Mouse (Mus musculus) left cerebral cortex, adult 18-20 months (tissue): Measurements from ENCODE around the gene Pi16. TPM values are rescaled to one million over a fixed set of nuclear protein-coding genes. Genes with fewer than 3 reads are reported as not detected.
A peak's percentile ranks its signal among the peaks of the same experiment; 100 is the strongest.
"Not testable (repeated sequence)": the region's sequence is repeated elsewhere in the genome, so short reads cannot be mapped to it uniquely, and the experiment has no call there.

Experiments
- DNase-seq, 2 experiments: peaks; one replicate each; pipeline ENCODE4 v3.0.0; 2021 to 2022; ENCODE audit warnings: low spot score in 2 of 2, mixed read lengths in 1 of 2
- long read RNA-seq, 2 experiments: library from polyadenylated mRNA; stranded (forward); transcript quantifications; one replicate each; pipeline ENCODE4 v2.0.0; 2021
- total RNA-seq, 2 experiments: library from RNA; stranded (reverse); gene quantifications; 2 replicates each; pipeline ENCODE4 v1.2.3; 2021

Pi16 gene
- total RNA-seq = 1 to 10 TPM; 1.4 to 2.0 TPM
- long read RNA-seq, experiment 1, partial matches to known transcripts = 1 of 1 reads
- long read RNA-seq, experiment 1, other reads (novel, unspliced or antisense) = 0 of 1 reads
- long read RNA-seq, experiment 2 = 0 reads

DNA sequence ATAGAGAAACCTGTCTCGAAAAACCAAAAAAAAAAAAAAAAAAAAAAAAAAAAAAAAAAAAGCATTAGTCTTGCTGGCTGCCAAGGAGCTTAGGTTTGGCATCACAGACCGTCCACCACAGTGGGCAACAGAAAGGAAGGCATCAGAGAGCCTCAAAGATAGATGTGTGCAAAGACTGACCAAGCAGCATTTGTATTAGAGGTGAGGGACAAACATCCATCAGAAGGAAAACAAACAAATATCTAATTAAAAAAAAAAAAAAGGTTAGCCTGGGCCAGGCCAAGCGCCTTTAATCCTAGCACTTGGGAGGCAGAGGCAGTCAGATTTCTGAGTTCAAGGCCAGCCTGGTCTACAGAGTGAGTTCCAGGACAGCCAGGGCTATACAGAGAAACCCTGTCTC lies at the start of gene Pi16:
Pi16 (plus strand) TSS at position 301 of the 400 bp plus-strand sequence.
- not testable (repeated sequence) for DNase-seq

DNA sequence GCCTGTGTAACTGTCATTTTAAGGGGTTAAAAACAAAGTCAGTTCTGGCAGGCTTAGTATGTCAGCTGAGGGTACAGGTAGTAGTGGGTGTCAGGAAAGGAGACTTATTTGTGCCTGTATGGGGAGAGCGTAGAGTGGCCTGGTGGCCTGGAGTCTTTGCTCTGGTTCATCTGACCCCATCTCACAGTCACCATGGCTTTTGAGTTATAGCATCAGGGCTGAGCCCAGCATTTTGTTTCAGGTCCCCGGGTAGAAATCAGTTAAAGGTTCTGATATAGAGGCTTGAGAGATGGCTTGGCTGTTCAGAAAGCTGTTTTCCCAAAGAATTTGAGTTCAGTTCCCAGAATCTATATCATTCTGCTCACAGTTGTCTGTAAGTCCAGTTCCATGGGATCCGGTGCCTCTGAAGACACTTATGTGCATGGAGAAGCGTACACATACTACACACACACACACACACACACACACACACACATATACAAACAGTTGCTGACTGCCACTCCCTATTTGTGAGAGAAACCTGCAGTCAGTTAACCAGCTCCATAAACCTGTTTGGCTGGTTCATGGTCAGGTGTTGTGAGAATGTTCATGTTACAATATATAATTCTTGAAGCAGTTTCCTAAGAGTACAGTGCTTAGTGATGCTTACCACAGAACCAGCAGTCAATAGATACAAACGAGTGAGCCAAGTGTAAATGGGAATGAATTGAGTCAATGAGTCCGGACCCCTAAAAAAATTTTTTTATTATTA lies 49.4 kb upstream of the Pi16 start:
- no peak for DNase-seq

DNA sequence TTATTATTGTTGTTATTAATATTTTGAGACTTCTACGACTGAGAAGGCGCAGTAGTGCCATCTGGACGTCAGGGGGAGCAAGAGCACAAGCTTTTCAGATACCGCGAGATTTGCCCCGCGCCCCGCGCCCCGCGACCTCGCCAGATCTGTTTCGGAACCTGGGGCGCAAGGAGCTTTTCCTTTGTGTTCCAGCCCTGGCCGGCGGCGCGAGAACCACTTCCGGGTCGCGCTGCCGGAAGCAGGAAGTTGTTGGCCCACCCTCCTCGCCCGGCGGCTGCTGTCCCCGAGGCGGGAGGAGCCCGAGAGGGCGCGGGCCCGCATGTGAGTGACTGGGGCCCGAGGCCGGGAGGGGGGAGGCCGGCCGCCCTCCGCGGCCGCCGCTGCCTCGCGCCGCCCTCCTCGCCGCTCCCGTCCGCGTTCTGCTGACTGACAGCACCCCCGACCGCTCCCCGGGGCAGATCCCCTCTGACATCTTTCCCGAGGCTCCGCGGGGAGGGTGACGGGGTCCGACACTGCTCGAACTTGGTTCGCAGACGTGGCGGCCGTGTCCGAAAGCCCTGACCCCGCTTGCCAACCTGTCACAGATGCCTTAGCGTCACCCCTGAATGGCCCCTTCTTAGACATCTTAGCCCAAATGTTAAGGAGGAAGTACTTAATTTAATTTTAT lies 48.7 kb upstream of the Pi16 start, which contains the start of gene BC004004:
BC004004 (plus strand) TSS at position 107 of the 667 bp plus-strand sequence.
- peak; percentile 93 to 95 for DNase-seq

DNA sequence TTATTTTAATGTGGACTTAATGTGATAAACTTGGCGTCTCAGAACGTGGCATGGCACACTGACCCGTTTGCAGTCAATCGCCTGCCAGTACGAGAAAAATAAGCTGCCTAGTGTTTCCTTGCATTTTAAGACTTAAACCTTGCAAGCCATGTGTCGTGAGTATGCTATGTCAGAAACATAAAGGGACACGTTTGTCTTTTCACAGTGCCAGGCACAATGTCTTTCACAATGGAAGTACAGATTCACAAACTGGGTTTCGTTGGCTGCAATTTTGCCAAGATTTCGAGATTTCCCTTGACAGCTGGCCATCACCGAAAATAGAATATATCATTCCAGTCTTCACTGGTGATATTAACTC lies 48.2 kb upstream of the Pi16 start:
- DNase-seq = no peak

DNA sequence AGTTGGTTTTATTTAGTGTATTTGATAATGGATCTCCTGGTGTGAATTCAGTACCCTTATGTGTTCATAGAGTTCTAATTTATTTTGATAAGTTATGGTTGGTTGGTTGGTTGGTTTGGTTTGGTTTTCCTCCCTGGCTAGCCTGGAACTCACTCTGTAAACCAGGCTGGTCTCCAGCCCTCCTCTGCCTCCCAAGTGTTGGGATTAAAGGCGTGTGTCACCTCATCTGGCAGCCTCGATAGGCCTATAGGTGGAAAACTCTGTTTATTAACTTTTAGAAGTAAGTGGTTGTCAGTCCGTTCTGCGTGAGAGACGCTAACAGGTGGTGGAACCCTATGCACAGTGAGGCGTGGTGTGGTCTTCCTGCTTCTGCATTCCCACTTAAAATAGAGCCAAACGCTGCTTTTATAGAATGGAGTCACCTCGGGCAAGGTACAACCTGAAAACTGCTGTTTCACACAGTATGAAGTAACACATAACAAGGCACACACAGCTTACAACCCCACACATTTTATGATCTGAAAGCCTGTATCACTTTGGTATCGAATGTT lies 47.3 kb upstream of the Pi16 start:
- no peak for DNase-seq

DNA sequence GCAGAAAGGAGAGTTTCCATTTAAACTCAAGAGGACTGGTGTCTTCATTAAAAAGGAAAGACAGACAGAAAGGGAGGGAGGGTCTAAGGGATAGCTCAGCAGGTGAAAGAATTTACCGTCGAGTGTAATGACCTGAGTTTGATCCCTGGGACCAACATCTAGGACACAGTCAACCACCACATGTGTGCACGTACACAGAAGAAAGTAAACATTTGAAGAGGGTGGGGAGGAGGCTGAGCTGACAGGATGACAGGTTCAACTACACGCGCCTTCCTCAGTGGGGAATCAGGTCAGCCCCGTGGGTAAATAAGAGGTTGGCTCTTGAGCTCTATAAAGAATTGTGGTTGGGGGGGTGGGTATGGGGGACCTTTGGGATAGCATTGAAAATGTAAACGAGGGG lies 44.3 kb upstream of the Pi16 start:
- DNase-seq = no peak

DNA sequence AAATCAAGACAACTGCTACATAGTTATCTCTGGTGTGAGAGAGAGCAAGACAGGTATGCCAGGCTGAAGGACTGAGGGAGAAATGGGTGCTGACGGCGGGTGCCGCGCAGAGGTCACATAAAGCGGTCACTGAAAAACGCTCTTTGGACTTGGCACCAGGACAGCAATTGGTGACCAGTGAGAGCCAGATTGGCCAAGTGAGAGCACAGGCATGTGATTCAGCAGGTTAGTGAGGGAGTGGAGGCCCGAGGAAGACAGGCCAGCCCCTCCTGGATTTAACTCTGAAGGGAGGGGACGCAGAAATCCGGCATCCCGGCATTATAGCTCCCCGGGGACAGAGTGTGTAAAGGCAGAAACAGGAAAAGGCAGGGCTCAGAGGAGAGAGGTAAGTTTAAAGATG lies 43.6 kb upstream of the Pi16 start:
- DNase-seq = no peak

DNA sequence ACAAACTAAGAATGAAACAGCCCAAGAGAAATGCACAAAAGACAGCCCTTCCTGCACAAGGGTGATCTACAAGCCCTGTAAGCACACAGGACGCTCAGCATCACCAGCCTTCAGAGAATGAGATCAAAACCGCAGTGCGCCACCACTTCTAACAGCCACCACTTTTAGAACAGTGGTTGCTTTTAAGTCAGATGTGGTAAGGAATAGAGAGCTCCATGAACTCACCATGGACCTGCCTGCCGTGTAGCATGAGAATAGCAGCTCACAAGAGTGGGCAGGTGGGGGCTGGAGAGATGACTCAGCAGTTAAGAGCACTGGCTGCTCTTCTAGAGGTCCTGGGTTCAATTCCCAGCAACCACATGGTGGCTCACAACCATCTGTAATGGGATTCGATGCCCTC lies 37.1 kb upstream of the Pi16 start:
- DNase-seq = no peak

DNA sequence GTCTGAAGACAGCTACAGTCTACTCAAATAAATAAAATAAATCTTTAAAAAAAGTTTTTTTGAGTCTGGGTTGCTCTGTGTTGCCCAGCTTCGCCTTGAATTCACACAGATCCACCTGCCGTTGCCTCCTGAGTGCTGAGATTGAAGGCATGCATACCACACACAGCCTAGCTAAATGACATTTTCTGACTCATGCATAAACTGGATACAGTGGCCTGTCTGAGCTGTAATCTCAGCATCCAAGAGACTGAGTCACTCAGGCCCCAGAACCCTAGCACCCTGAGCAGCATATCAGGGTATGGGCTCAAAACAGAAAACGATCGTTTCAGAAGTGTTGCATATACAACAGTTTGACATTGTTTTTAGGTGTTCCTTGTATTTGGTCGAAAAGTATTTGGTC lies 35.9 kb upstream of the Pi16 start:
- no peak for DNase-seq

DNA sequence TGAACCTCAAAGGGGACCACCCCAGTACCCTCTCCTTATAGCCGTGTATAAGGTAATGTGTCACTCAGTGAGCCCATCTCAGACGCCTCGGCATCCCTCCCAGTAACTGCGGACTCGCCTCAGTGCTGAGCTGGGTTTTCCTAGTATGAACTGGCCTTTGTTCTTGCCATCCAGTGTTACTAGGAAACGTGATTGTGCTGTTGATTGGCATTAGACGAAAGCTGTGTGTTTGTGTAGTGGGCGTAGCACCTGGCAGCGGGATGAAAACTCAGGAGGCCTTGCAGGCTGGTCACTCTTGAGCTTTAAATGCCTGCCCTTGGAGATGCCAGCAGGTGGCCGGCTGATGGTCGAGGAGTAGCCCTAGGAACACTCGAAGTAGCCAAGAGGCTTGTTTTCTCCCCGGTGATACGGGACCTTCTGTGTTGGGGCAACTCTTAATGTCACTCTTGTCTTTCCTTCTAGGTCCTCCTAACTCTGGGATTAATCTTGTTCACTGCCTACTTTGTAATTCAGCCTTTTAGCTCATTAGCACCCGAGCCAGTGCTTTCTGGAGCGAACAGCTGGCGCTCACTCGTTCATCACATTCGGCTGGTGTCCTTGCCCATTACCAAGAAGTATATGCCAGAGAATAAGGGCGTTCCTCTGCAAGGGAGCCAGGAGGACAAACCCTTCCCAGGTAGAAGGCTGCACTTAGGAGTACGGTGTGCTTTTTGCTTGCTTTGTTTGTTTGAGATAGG lies 35.1 kb upstream of the Pi16 start:
- no peak for DNase-seq

DNA sequence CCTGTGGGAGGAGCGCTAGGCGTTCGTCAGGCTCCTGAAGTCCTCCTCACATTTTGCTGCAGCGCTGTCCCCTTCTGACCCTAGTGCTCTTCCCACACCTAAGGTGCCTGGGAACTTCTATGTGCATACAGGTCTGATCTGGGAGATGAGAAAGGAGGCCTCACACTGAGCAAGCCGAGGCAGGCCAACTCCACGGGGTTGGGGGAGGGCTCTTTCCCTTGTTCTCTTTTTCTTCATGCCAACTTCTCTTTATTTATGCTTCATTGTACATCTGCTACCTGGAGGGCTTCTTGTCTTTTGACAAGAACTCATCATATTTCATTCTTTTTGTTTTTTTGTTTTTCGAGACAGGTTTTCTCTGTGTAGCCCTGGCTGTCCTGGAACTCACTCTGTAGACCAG lies 25.7 kb upstream of the Pi16 start:
- DNase-seq = no peak

DNA sequence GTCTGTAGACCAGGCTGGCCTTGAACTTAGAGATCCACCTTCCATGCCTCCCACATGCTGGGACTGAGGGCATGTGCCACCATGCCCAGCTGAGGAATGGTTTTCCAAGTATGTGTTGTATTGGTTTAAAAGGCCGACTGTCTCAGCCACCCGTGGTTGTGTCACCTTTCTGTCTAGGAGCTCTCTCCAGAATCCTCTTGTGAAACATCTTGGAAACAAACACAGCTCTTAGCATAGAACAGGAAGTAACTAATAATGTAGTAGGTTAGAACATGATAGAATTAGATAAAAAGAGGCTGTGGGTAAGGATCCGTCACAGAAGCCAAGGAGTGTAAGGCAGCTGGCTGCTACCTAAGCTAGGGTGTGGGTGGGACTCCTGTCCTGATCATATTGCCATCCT lies 24.5 kb upstream of the Pi16 start:
- no peak for DNase-seq

DNA sequence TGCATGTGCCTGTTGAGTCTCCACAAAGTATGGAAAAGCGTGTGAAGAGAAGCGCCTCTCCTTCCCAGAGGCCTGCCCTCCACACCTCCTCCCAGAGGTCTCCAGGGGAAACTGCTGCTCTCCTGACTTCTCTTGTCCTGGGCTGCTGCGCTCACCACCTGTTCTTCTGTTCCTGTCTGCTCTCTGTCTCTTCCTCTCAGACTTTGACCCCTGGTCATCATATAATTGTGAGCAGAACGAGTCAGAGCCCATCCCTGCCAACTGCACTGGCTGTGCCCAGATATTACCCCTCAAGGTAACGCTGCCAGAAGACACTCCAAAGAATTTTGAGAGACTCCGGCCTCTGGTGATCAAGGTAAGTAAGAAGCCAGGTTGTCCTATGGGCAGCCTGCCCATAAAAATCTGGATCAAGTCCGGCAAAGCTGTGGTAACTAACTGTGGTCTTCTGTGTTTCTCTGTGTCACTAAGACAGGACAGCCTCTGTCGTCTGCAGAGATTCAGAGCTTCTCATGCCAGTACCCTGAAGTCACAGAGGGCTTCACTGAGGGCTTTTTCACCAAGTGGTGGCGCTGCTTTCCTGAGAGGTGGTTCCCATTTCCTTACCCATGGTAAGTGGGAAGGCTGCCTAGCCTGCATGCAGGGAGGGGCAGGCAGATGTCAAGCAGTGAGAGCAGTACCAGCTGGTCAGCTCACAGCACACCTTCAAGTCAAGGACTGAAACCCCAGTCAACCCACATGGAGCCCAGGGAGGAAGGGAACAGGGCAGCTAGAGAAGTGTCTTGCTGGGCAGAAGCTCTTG lies 23.5 kb upstream of the Pi16 start:
- DNase-seq = no peak

DNA sequence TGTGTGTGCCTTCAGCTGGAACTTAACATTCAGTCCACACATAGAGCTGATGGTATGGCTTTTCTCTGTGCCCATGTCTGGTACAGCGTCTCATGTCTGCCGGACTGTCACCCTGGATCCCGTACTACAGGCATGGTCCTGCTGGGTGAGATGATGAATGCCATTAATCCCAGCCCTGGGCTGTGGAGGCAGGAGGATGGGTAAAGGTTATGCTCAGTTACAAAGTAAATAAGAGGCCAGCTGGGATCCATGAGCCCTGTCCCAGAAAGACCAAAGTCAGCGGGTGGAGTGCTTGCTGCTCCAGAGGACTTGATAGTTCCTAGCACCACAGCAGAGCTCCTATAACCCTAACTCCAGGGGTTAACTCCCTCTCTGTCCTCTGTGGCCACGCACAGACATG lies 21.6 kb upstream of the Pi16 start:
- DNase-seq = no peak

DNA sequence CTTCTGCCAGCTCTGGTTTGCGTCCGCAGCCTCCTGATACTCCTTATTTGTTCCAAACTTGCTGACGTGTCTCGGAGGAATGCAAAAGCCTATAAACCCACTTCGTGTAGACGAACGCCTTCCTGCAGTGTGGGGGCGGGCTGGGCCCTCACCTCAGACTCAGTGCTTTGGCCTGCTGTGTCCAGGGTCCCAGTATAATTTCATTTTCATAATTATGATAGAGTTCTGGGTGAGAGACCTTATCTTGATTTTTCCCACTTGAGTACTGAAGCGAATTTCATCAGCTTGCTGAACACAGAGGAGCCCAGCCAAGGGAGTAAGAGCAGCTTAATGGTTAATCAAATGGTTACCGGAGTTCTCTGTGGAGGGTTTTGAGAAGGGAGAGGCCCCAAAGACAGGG lies 20.2 kb upstream of the Pi16 start:
- DNase-seq = no peak

DNA sequence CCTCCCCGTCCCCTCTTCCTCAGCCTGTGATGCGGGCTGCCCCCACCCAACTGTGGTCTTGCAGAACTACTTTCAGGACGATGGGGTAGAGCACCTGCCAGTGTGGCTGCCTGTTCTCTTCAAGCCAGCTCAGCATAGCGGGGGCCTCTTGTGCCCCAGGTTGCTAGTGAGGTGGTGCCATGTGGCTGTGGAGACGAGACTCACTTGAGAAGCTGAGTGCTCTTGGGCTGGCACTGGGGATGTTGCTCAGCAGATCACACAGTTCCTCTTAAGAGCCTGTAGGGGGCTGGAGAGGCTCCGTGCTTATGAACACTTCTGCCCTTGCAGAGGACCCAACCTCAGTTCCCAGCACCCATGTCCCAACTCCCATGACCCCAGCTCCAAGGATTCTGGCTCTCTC lies 19.7 kb upstream of the Pi16 start:
- DNase-seq = no peak

DNA sequence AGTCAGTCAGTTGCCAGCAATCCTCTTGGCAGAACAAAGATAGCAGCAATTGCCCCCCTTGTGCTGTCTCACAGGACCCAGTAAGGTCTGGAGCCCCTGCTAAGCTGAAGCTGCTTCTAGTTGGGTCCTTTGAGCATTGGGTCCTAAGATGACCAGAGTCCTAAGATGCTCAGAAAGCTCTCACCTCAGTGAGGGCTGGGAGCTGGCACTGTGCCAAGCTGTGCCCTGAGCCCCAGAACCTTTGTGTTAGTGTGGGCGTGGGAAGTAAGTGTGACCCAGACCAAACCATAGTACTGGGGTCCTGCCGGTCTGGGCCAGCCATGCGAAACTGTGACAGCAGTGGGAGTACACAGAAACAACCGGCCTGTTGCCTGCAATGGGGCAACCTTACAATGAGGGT lies 18.2 kb upstream of the Pi16 start:
- no peak for DNase-seq

DNA sequence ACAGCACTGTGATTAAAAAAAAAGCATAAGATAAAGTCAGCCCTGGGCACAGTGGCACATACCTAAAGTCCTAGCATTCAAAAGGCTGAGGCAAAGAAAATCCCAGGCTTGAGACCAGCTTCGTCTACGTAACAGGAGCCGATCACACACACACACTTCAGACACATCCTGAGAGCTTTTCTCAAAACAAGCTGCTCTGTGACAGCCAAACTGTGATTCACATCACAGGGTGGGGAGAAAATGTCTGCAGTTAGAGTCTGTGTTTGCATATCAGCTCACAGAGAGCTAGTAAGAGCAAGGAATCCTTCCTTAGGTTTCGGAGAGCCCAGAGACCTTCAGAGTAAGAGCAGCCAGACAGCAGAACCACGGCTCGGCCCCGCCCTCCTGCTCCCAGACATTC lies 16.6 kb upstream of the Pi16 start:
- no peak for DNase-seq

DNA sequence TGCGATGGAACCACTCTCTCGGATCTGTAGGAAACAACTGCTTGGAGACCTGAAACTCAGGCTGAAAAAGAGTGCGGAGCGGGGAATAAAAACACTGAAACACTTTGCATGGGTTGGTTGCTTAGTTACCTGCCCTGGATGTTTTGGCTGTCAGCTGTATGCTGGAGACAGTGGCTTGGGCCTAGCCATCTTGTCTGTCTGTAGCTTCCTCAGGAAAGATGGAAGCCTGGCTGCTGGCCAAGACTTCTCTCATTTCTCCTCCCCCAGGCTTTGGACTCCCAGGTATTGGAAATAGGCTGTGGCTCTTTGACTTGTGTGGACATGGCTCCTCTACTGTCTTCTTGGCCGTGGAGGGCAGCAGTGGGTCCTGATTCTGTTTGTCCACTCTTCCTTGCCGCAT lies 16.1 kb upstream of the Pi16 start:
- DNase-seq = no peak

DNA sequence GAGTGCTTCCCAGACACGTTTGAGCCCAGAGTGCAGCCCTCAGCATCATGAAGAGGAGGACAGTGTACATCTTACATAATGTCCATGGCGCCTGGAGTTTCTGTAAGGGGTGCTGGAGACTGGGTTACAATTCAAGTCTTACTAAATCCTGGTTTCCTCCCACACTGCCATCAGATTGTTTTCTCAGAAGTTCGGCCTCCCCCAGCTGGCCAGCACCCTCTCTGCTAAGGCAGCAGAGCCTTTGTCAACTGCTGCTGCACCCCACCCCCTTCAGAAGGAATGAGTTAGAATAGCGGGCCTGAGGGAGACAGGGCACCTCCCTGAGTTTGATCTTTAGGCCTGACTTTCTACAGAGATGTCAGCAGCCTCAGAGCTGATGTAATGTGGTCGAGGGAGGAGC lies 15.3 kb upstream of the Pi16 start:
- peak in 1 of 2 experiments; percentile 52 for DNase-seq

DNA sequence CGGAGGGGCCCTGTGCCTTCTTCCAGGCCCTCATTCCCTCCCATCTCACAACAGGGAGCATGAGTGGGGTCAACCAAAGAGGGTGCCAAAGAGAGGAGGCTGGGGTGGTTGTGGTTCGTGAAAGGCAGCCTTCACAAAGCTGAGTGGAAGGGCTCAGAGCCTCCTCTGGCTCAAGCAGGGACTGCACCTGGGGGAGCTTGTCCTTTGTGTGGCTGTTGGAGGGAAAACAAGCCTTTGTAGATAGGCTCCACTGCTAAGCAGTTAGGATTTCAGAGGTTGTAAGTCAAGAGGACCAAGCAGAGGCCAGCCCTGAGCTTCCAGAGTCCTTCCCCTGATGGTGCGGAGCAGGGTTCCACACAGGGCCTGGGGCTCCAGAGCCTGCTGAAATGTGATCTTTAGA lies 14.4 kb upstream of the Pi16 start:
- no peak for DNase-seq
